Mouse (Mus musculus) 3T3-L1 (cell line): Measurements from ENCODE around the gene Ints11.

Experiments
- DNase-seq: peaks from one replicate; pipeline ENCODE4 v3.0.0-alpha.2; 2015; ENCODE audit warnings: low read depth, low spot score

The Ints11 gene

GRCm38 (mm10) chr4:155869317-155870033 is at the start of gene Ints11, which contains the start of gene Cptp:
TSS of gene Ints11 (plus strand) at chr4:155869546.
TSS of gene Cptp (minus strand) at chr4:155869440.
- DNase-seq = peak; percentile 93

GRCm38 (mm10) chr4:155821025-155821424 is 48.3 kb upstream of the Ints11 start:
- peak; percentile 64 for DNase-seq

GRCm38 (mm10) chr4:155823443-155823842 is 45.9 kb upstream of the Ints11 start:
- no peak for DNase-seq

- no peak for DNase-seq
These were observed 39.5 kb upstream of the Ints11 start for GRCm38 (mm10) chr4:155829866-155830265.

- DNase-seq = no peak
These were observed 38.8 kb upstream of the Ints11 start for GRCm38 (mm10) chr4:155830596-155830995.

- DNase-seq = peak; percentile 94
These were observed 38.1 kb upstream of the Ints11 start, which contains the start of gene Aurkaip1 for GRCm38 (mm10) chr4:155831205-155831766. TSS of gene Aurkaip1 (plus strand) at chr4:155831272.

GRCm38 (mm10) chr4:155831831-155832230 is 37.5 kb upstream of the Ints11 start:
- no peak for DNase-seq

- DNase-seq = no peak
These were observed 37.0 kb upstream of the Ints11 start for GRCm38 (mm10) chr4:155832321-155832720.

GRCm38 (mm10) chr4:155833234-155833633 is 36.1 kb upstream of the Ints11 start:
- DNase-seq = no peak

- DNase-seq = peak; percentile 92
These were observed 35.5 kb upstream of the Ints11 start for GRCm38 (mm10) chr4:155833836-155834235.

- peak; percentile 84 for DNase-seq
These were observed 31.8 kb upstream of the Ints11 start for GRCm38 (mm10) chr4:155837404-155838010.

GRCm38 (mm10) chr4:155838187-155839153 is 30.9 kb upstream of the Ints11 start:
- peak; percentile 58 for DNase-seq

GRCm38 (mm10) chr4:155839483-155839910 is 29.8 kb upstream of the Ints11 start, which contains the start of gene Mxra8:
TSS of gene Mxra8 (plus strand) at chr4:155839680.
- peak; percentile 98 for DNase-seq

- peak; percentile 70 for DNase-seq
These were observed 29.0 kb upstream of the Ints11 start for GRCm38 (mm10) chr4:155840076-155841002.

GRCm38 (mm10) chr4:155841003-155841454 is 28.3 kb upstream of the Ints11 start:
- peak; percentile 38 for DNase-seq

GRCm38 (mm10) chr4:155841651-155842270 is 27.6 kb upstream of the Ints11 start:
- DNase-seq = no peak

GRCm38 (mm10) chr4:155843231-155843630 is 26.1 kb upstream of the Ints11 start:
- no peak for DNase-seq

- DNase-seq = peak; percentile 73
These were observed 22.3 kb upstream of the Ints11 start, which contains the start of gene Dvl1 for GRCm38 (mm10) chr4:155846871-155847578. TSS of gene Dvl1 (plus strand) at chr4:155847402.
